Mouse (Mus musculus): ENCODE results near the gene Actn3. TPM values are rescaled to one million over a fixed set of nuclear protein-coding genes. Genes with fewer than 3 reads are reported as not detected.

The Actn3 gene
- polyA plus RNA-seq, 1 experiment from 2014 or later: 1.5 TPM

DNA sequence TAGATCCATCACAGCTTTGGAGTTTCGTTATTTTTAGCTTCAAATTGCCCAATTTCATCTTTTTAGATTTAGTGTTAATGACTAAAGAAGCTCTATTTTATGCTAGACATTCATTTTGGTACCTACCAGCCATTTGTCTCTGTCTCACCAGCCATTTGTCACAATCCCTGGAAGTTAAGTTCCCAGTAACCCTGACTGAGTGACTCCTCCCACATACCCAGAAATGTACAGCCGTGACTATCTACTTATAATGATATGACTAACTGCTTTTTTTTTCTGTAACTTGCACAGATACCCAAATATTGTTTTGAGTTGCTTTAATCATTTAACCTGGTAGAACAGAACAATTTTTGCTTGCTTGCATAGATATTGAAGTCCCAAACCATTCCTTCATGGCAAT lies 31.9 kb downstream of the Actn3 start:
- Histone ChIP-seq H3K4me1 (ENCODE audit: insufficient read depth) (no peaks in the 10 kb centered on the region), H3K27me3 (ENCODE audit: insufficient read depth, low read length) (peaks cover 9% of the 10 kb centered on the region; the same call in 1 of the 2 replicates), H3K9ac (no peak overlapping the region), H3K36me3 (ENCODE audit: insufficient read depth) (no peaks in the 10 kb centered on the region), H3K4me2 (no peak overlapping the region), H3K9me3 (ENCODE audit: low read depth, low read length) (no peaks in the 10 kb centered on the region), H3K27ac (ENCODE audit: low read depth) (no peak overlapping the region), H3K4me3 (ENCODE audit: low read depth, low read length) (no peak overlapping the region)
- ATAC-seq (ENCODE audit: insufficient read depth) (no peak), DNase-seq (no peak)
- no peak for TF ChIP-seq CTCF (IDR thresholded peaks at IDR 0.05; ENCODE audit: low read depth)
- 56% methylated on average over 2 of the region's 2 CpGs for WGBS

DNA sequence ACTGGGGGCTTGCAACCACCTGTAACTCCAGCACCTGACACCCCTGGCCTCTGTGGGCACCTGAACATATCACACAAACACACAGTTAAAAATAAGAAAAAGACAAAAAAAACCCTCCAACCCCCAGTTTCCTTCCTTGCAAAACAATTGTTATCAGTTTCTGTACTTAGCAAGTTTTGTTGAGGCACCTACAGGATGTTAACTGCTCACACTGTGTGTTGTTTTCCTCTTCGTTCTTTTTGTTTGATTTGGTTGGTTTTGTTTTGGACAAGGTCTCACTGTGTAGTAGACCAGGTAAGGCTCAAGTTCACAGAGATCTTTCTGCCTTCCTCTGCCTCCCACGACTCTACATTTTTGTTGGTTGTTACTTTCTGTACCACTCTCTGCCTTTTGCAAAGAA lies 35.1 kb downstream of the Actn3 start:
- no peak overlapping the region for H3K9ac ChIP-seq
- WGBS: 58% methylated on average over 2 of the region's 2 CpGs

DNA sequence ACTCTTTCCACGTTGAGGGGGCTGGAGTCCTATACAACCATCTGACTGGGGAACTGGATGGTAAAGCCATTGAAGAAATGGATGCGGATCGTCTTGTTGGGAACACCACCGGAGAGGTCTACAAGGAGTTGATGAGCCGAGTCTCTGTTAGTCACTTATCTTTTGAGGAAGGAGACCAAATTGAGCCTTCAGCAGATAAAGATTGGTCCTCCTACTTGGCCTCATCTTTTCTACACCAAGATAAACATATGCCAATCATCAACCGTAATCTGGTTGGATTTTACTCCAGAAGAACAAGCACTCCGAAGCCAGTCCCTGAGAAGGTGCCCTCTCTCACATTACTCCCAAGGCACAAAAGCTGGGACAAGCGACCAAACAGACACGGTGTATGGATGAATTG lies 36.9 kb downstream of the Actn3 start:
- no peak overlapping the region for H3K27ac ChIP-seq (ENCODE audit: low read depth)
- peaks cover 20% of the 10 kb centered on the region; the same call in 1 of the 2 replicates for H3K27me3 ChIP-seq (ENCODE audit: insufficient read depth, low read length)
- ATAC-seq (ENCODE audit: insufficient read depth) (no peak), DNase-seq (no peak)
- no peaks in the 10 kb centered on the region for H3K9me3 ChIP-seq (ENCODE audit: low read depth, low read length)
- no peak for TF ChIP-seq CTCF (IDR thresholded peaks at IDR 0.05; ENCODE audit: low read depth)
- H3K36me3 ChIP-seq (ENCODE audit: insufficient read depth): 0 out of 2 replicates have a peak, but pooled peaks cover 2% of the 10 kb centered on the region
- H3K4me3 ChIP-seq (ENCODE audit: low read depth, low read length): no peak overlapping the region
- H3K4me1 ChIP-seq (ENCODE audit: insufficient read depth): no peaks in the 10 kb centered on the region
- H3K4me2 ChIP-seq: no peak overlapping the region
- 74% methylated on average over 9 of the region's 9 CpGs for WGBS
- no peak overlapping the region for H3K9ac ChIP-seq

More for the DNA sequence above, 35.1 kb downstream of the Actn3 start:
- H3K4me2 ChIP-seq: no peak overlapping the region
- no peak for ATAC-seq (ENCODE audit: insufficient read depth)
- no peak overlapping the region for H3K4me3 ChIP-seq (ENCODE audit: low read depth, low read length)
- H3K4me1 ChIP-seq (ENCODE audit: insufficient read depth): no peaks in the 10 kb centered on the region
- no peaks in the 10 kb centered on the region for H3K36me3 ChIP-seq (ENCODE audit: insufficient read depth)
- H3K27ac ChIP-seq (ENCODE audit: low read depth): no peak overlapping the region
- peaks cover 20% of the 10 kb centered on the region; the same call in 1 of the 2 replicates for H3K27me3 ChIP-seq (ENCODE audit: insufficient read depth, low read length)
- no peaks in the 10 kb centered on the region for H3K9me3 ChIP-seq (ENCODE audit: low read depth, low read length)
- no peak for TF ChIP-seq CTCF (IDR thresholded peaks at IDR 0.05; ENCODE audit: low read depth)
- no peak for DNase-seq

GRCm38 (mm10) chr19:4839149-4839548 lies 38.6 kb downstream of the Actn3 start, which contains the start of the genes Ccs and Ccdc87:
Ccs (minus strand) TSS chr19:4839332.
Ccdc87 (plus strand) TSS chr19:4839366.
- Histone ChIP-seq H3K4me1 (ENCODE audit: insufficient read depth) (no peaks in the 10 kb centered on the region), H3K9me3 (ENCODE audit: low read depth, low read length) (no peaks in the 10 kb centered on the region), H3K27ac (ENCODE audit: low read depth) (no peak within 1 kb of the TSS; the same call in 1 of the 2 replicates), H3K9ac (peak within 1 kb of the TSS; percentile 81), H3K4me3 (ENCODE audit: low read depth, low read length) (peak within 1 kb of the TSS; percentile 64), H3K27me3 (ENCODE audit: insufficient read depth, low read length) (peaks cover 20% of the 10 kb centered on the region; the same call in 1 of the 2 replicates), H3K4me2 (peak within 1 kb of the TSS; percentile 90), H3K36me3 (ENCODE audit: insufficient read depth) (0 out of 2 replicates have a peak, but pooled peaks cover 2% of the 10 kb centered on the region)
- peak; percentile 99 for ATAC-seq (ENCODE audit: insufficient read depth)
- peak; percentile 99 for DNase-seq
- peak; percentile 12; the same call in 1 of the 2 replicates for TF ChIP-seq CTCF (IDR thresholded peaks at IDR 0.05; ENCODE audit: low read depth)
- under 1% methylated on average over 25 of the region's 25 CpGs for WGBS

DNA sequence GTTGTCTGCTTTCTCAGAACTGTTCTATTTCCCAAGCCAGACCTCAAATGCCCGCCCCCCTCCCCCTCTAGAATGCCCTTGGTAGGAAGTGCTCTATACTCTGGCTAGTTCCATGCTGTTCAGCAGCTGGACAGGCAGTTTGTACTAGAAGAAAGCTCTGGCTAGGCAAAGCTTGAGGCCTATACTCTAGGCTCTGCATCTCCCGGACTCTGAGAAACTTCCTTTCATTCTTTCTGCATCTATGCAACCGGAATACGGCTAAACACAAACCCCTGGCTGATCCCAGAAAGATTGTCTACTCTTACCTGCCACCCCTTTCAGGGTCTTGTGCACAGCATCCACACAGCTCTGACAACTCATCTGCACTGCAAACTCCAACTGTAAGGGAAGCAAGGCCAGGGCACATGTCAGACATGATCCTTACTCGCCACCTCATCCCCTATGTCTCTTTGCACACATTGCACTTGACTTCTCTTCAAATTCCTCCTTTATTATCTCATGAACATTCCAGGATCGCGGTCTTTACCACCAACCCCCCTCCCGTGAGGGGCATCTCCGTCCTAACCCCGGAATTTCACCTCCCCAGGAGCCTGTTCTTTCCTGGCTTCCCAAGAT lies 39.1 kb downstream of the Actn3 start:
- 0 out of 2 replicates have a peak, but pooled peaks cover 2% of the 10 kb centered on the region for H3K36me3 ChIP-seq (ENCODE audit: insufficient read depth)
- peak; percentile 50; the same call in 1 of the 2 replicates for ATAC-seq (ENCODE audit: insufficient read depth)
- no peak for DNase-seq
- H3K9me3 ChIP-seq (ENCODE audit: low read depth, low read length): no peaks in the 10 kb centered on the region
- TF ChIP-seq CTCF (IDR thresholded peaks at IDR 0.05; ENCODE audit: low read depth): no peak
- peak overlapping the region; percentile 64 for H3K4me3 ChIP-seq (ENCODE audit: low read depth, low read length)
- H3K27me3 ChIP-seq (ENCODE audit: insufficient read depth, low read length): peaks cover 20% of the 10 kb centered on the region; the same call in 1 of the 2 replicates
- WGBS: 25% methylated on average over 10 of the region's 10 CpGs
- peak overlapping the region; percentile 90 for H3K4me2 ChIP-seq
- H3K4me1 ChIP-seq (ENCODE audit: insufficient read depth): no peaks in the 10 kb centered on the region
- peak overlapping the region; percentile 81 for H3K9ac ChIP-seq
- no peak overlapping the region; the same call in 1 of the 2 replicates for H3K27ac ChIP-seq (ENCODE audit: low read depth)

GRCm38 (mm10) chr19:4837049-4837448 lies 40.7 kb downstream of the Actn3 start:
- H3K4me2 ChIP-seq: no peak overlapping the region

DNA sequence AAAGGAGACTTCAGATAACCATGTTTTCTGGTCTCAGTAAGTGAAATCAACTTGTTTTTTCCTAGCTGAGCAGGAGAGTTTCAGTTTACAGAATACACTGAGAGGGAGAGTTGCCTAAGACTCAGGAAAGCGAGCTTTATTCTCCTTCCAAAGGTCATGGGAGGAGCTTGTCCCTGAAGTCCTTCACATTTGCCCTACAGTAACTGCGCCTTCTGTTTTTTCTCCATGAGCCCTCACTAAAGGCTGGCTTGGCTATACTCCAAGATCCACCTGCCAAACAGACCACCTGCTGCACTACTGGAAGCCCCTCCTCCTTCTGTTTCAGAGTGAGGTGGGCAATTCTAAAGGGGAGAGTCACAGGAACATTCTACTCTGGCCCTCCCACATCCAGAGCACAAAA lies 41.6 kb downstream of the Actn3 start:
- Histone ChIP-seq H3K9me3 (ENCODE audit: low read depth, low read length) (no peaks in the 10 kb centered on the region), H3K4me1 (ENCODE audit: insufficient read depth) (no peaks in the 10 kb centered on the region), H3K9ac (no peak overlapping the region), H3K27ac (ENCODE audit: low read depth) (no peak overlapping the region), H3K36me3 (ENCODE audit: insufficient read depth) (peaks cover 8% of the 10 kb centered on the region; the same call in 1 of the 2 replicates), H3K4me3 (ENCODE audit: low read depth, low read length) (no peak overlapping the region), H3K4me2 (no peak overlapping the region), H3K27me3 (ENCODE audit: insufficient read depth, low read length) (peaks cover 13% of the 10 kb centered on the region; the same call in 1 of the 2 replicates)
- no peak for TF ChIP-seq CTCF (IDR thresholded peaks at IDR 0.05; ENCODE audit: low read depth)
- WGBS: 73% methylated on average over 2 of the region's 2 CpGs
- ATAC-seq (ENCODE audit: insufficient read depth) (no peak), DNase-seq (no peak)

More at GRCm38 (mm10) chr19:4837049-4837448, 40.7 kb downstream of the Actn3 start:
- H3K36me3 ChIP-seq (ENCODE audit: insufficient read depth): peaks cover 8% of the 10 kb centered on the region; the same call in 1 of the 2 replicates
- H3K9me3 ChIP-seq (ENCODE audit: low read depth, low read length): no peaks in the 10 kb centered on the region
- H3K27me3 ChIP-seq (ENCODE audit: insufficient read depth, low read length): peaks cover 20% of the 10 kb centered on the region; the same call in 1 of the 2 replicates
- no peaks in the 10 kb centered on the region for H3K4me1 ChIP-seq (ENCODE audit: insufficient read depth)
- no peak for TF ChIP-seq CTCF (IDR thresholded peaks at IDR 0.05; ENCODE audit: low read depth)
- H3K27ac ChIP-seq (ENCODE audit: low read depth): no peak overlapping the region
- no peak for DNase-seq
- H3K4me3 ChIP-seq (ENCODE audit: low read depth, low read length): no peak overlapping the region
- ATAC-seq (ENCODE audit: insufficient read depth): no peak
- no peak overlapping the region for H3K9ac ChIP-seq
- WGBS: 93% methylated on average over 6 of the region's 6 CpGs

Measured in lung, embryonic 14.5 days (tissue).